Mouse (Mus musculus): ENCODE data around the gene Zfp420. TPM values are rescaled to one million over a fixed set of nuclear protein-coding genes. Genes with fewer than 3 reads are reported as not detected.

Zfp420 gene
- total RNA-seq, 2 experiments from 2014 or later = 14.0 to 14.4 TPM

DNA sequence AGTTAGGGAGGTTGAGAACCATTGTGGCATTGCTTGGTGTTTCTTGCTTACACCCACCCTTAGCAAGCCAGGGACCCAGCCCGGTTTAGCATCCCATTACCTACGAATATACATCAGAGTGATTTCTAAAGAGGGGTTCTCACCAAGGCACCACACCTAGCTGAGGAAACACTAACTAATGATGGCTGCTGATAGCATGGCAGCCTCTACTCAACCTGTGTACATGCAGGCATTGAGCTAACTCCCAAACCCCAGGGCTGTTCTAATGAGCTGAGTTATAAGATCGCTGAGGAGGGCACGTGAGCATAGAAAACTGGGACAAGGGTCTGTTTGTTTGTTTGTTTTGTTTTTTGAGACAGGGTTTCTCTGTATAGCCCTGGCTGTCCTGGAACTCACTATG lies 33.0 kb downstream of the Zfp420 start:
- no peak for DNase-seq (ENCODE audit: low spot score in 2 of 2)

DNA sequence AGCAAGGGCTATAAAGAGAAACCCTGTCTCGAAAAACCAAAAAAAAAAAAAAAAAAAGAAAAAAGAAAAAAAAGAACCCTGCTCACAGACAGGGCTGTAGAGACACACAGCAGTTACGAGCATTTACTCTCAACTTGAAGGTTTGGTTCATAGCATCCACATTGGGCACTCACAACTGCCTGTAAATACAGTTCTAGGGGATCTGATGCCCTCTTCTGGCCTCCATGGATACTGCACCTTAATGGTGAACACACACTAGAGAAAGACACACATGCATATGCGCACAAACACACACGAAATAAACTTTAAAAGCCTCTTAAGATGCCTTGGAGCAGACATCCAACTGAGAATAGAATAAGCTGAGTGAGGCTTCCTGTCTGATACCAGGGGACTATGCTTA lies 38.6 kb downstream of the Zfp420 start:
- no peak for DNase-seq (ENCODE audit: low spot score in 2 of 2)

DNA sequence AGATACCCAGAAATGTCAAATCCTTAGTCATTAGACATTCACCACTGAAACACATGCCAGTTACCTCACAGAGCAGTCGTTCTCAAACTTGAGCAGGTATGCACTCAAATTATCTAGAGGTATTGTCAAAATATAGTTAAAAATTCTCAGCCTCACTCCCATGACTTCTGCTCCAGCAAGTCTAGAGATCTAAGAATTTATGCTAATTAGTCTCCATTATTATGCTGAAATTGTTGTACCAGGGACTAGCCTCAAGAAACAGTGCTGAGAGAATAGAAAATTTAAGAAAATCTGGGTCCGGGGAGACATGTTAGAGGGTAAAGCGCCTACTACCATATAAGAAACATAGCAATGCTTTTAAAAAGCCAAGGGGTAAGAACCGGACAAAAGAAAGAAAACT lies 44.3 kb downstream of the Zfp420 start:
- no peak for DNase-seq (ENCODE audit: low spot score in 2 of 2)

GRCm38 (mm10) chr7:29905966-29906681 lies 46.3 kb downstream of the Zfp420 start, which contains the start of gene Zfp27:
Zfp27 (minus strand) TSS chr7:29906572.
- DNase-seq (ENCODE audit: low spot score in 2 of 2) = peak; percentile 54 to 62

DNA sequence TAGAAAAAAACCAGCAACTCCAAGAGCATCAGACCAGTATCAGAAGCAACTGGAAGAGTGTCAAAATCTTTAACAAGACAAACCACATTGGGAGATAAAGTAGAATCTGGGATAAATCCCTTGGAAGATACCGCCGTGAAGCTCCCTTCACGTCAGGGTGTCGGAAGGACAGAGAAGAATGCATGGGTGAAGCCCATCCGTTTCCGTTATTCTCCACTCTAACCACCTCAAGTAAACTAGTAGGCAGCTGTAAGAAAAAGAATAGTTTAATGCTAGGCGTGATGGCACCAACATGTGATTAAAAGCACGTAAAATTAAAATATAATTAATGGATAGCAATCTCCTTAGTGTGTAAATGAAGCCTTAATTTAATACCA lies 46.9 kb downstream of the Zfp420 start:
- DNase-seq (ENCODE audit: low spot score in 2 of 2) = peak in 1 of 2 experiments; percentile 17

GRCm38 (mm10) chr7:29907206-29907605 lies 47.4 kb downstream of the Zfp420 start:
- no peak for DNase-seq (ENCODE audit: low spot score in 2 of 2)

DNA sequence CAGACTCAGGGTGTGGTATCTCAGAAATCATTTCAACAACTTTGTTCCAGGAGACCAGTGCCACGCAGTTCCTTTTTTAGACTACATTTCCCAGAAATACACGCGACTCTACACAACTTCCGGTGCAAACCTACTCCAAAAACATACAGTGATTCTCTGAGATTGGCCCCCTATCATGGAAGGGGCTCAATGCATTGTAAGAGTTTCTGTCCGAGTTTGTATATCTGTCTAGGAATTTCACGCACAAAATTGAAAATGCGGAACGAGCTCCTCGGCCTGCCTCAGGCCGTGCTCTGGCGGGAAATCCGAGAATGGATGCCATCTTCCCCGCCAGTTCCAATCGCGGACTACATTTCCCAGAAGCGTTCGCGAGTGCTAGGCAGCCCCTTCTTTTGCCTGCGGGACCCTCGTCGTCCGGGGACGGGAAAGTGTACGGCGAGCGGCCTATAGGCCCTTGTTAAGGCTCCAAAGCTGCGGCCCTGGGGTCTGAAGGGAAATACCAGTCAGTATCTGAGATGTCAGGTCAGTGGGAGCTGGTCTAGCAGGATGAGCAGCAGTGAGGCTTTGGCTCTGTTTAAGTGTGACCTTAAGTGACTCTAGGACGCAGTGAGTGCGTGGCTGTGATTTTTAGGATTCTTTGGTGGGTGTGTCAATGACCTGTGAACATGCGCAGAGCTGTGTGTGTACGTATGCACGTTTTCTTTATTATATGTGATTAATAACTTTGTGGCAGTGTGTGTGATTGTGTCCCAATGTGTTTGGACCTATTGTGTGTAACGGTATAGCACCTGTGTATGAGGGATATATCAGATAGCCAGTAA lies 48.6 kb downstream of the Zfp420 start, which contains the start of gene Zfp383:
TSS of gene Zfp383 (plus strand) at position 94 of the 821 bp plus-strand sequence.
- DNase-seq (ENCODE audit: low spot score in 2 of 2) = peak; percentile 80 to 82

DNA sequence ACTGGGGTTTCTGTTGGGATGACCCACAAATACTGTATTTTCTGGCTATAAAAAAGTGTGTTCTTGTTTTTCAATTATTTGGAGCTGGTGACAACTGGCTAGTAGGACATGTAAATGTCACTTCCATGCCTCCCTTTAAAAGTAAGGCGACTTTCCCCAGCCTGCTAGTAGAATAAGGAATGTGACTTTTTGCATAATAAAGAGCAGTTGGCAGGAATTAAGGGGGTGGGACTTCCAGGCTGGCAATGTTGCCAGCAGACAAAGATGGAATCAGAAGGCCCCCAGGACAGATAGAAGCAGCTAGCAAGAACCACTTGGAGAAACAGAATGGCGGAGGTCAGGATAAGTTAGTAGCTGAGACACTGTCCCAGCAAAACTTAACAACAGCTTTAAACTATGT lies 50.5 kb downstream of the Zfp420 start:
- no peak for DNase-seq (ENCODE audit: low spot score in 2 of 2)

DNA sequence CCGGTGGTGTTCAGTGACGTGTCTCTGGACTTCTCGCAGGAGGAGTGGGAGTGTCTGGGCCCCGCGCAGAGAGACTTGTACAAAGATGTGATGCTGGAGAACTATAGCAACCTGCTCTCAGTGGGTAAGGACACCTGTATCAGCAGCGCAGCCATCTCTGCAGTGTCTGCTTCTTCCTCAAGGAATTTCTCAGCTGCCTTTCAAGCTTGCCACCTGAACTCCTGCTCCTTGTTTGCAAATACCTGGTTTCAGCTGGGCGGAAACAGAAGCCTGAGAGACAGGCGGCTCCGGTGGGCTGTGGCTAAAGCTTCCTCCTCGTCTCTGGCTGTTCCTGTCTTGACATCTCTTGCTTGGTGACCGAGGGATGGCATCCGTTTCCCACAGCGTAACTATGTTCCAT lies 52.4 kb downstream of the Zfp420 start:
- DNase-seq (ENCODE audit: low spot score in 2 of 2) = no peak

GRCm38 (mm10) chr7:29917371-29918061 lies 57.7 kb downstream of the Zfp420 start:
- no peak for DNase-seq (ENCODE audit: low spot score in 2 of 2)

DNA sequence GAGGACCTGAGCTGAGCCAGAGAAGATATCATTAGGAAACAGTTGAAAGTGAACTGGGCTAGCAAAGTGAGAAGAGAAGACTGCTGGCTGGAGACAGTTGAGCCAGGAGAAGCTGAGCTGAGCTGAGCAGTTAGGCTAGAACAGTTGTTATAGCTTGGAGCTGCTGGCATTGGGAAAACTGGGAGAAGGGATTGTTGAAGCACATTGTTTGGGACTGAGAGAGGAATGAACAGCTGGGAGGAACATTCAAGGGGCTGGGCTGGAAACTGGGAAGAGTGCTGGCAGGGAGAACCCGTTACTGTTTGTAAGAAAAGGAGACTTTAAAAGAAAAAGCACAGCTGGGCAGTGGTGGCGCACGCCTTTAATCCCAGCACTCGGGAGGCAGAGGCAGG lies 58.3 kb downstream of the Zfp420 start:
- DNase-seq (ENCODE audit: low spot score in 2 of 2) = no peak

- no peak for DNase-seq (ENCODE audit: low spot score in 2 of 2)
These were observed 61.8 kb downstream of the Zfp420 start for GRCm38 (mm10) chr7:29921439-29922093.

DNA sequence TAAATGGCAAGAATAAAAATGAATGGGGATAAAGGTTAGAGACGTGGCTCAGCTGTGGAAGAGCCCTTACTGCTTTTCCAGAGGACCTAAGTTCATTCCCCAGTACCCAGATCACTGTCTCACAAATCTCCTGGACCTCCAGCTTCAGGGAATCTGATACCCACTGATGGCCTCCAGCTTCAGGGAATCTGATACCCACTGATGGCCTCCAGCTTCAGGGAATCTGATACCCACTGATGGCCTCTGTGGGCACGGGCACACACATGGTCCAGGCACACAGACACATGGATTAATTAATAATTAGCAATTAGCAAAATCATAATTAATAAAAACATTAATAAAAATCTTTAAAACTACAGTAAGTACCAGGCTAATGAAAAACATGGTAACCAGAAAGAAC lies 63.0 kb downstream of the Zfp420 start:
- DNase-seq (ENCODE audit: low spot score in 2 of 2) = no peak

Small RNAs within 50 kb of the gene (microRNA-seq; reads per million reads assigned to microRNA genes)
- gene Mir7668 = 0.67 to 1.8 reads per million in 2 experiments

Other genes with a start within 250 kb of the Zfp420 start
- under 1 TPM; 0.18 to 0.42 TPM for gene Catsperg2, start 132.9 kb upstream of the Zfp420 start, total RNA-seq (2021)
- 10 to 100 TPM; 15.8 to 17.9 TPM for gene Zfp84, start 91.4 kb upstream of the Zfp420 start, total RNA-seq (2021)
- 10 to 100 TPM; 11.0 to 11.3 TPM for gene Zfp30, start 76.0 kb upstream of the Zfp420 start, total RNA-seq (2021)
- gene Zfp790, start 43.9 kb upstream of the Zfp420 start, total RNA-seq (2021) = 10 to 100 TPM; 18.9 to 23.2 TPM
- gene Zfp940, start 6.3 kb upstream of the Zfp420 start, total RNA-seq (2021) = 10 to 100 TPM; 17.1 to 24.1 TPM
- 10 to 100 TPM; 20.0 to 21.3 TPM for gene Zfp27, start 46.6 kb downstream of the Zfp420 start, total RNA-seq (2021)
- 1 to 10 TPM; 9.0 to 9.3 TPM for gene Zfp383, start 48.2 kb downstream of the Zfp420 start, total RNA-seq (2021)
- gene Zfp74, start 94.1 kb downstream of the Zfp420 start, total RNA-seq (2021) = 10 to 100 TPM; 21.3 to 22.0 TPM
- gene Zfp568, start 124.0 kb downstream of the Zfp420 start, total RNA-seq (2021) = 1 to 10 TPM; 4.7 to 5.9 TPM
- 1 to 10 TPM; 8.5 to 8.7 TPM for gene Zfp14, start 191.4 kb downstream of the Zfp420 start, total RNA-seq (2021)
- gene Zfp82, start 212.9 kb downstream of the Zfp420 start, total RNA-seq (2021) = 1 to 10 TPM; 3.2 to 4.1 TPM
- 1 to 10 TPM in 1 of 2 experiments, not detected in 1; 2.2 TPM for gene Gm26920, start 230.4 kb downstream of the Zfp420 start, total RNA-seq (2021)
- gene Zfp566, start 230.5 kb downstream of the Zfp420 start, total RNA-seq (2021) = 10 to 100 TPM; 10.3 to 13.1 TPM
- gene Zfp260, start 234.8 kb downstream of the Zfp420 start, total RNA-seq (2021) = 10 to 100 TPM; 54.7 to 62.8 TPM